Mouse (Mus musculus) lung, postnatal 4 days (tissue): ENCODE measurements around the gene Sptlc2.

Experiments
- DNase-seq, 2 experiments: peaks; one replicate each; pipeline ENCODE4 v3.0.0; 2021

Sptlc2 gene

GRCm38 (mm10) chr12:87394316-87394715, 6.2 kb upstream of the Sptlc2 start:
- DNase-seq: no peak

- peak; percentile 43 to 65 for DNase-seq
Observed at GRCm38 (mm10) chr12:87393447-87394145, 5.4 kb upstream of the Sptlc2 start.

- DNase-seq: no peak
Observed at GRCm38 (mm10) chr12:87391355-87391754, 3.2 kb upstream of the Sptlc2 start.

DNA sequence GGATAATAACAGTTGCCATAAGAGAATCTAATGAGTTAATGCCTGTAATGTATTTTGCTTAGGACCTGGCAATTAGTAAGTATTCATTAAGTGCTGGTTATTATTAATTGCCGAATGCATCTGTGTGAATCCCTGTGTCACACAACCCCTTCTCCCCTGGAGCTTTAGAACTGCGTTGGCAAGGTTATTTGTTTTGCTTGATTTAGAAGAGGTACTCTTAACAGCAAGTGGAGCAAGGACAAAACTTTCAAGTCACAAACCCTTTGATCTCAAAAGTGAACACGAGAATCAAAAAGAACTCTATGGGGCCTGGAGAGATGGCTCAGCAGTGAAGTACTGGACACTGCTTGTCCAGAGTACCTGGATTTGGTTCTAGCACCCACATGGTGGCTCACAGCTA, 1.1 kb upstream of the Sptlc2 start:
- no peak for DNase-seq

DNA sequence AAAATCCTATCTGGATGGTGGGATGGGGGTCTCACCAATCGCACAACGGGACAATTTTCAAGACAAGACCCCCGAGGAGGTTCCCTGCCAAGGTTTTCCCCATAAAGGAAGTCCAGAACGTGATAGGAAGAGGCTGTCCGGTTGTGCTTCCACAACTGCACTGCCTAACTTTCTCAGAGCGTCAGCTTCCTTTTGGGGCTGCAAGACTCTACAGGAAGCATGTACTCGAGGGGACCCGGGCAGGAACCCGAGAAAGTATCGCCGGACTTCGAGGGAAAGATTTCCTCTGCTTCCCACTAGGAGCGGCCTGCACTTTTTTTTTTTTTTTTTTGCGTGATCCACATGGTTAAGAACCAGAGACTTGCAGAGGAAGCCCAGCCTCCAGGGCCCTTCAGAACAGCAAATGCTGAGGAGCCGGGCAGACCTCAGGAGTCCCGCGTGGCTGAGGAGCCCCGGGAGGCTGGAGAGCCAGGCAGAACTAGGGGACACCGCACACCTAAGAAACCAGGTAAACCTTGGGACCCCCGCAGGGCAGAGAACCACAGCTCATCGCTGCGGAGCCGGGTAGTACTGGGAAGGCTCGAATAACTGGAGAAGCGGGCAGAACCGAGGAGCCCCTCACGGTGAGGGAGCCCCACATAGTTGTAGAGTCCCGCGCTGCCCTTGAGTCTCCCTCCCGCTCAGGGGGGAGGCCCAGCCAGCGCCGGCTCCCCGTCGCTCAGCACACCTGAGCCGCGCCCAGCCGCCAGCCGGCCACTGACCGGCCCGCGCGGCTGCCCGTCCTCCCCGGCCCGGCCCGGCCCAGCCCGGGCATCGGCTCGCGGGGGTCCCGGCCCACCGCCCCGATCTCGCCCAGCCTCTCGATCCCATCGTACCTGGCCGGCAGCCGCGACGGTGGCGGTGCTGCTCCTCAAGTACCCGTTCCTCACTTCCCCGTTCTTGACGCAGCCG, 709 bp downstream of the Sptlc2 start:
- peak; percentile 47 to 51 for DNase-seq

DNA sequence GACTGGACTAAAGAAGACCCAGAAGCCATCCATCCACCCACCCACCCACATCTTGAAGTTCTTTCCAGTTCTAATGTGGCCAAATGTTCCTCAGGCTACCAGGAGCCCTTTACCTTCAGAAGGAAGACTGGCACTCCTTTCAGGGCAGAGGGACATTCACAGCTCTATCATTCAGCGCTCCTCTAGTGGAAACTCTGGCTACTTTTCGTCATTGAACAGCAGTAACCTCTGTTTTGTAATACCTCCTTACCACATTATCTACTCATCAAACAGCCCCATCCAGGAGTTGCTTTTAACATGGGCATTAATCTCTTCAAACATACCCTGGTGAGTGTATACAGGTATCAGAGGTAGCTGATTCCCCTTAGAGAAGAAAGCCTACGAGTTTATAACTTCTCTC, 3.1 kb downstream of the Sptlc2 start:
- DNase-seq: no peak

- DNase-seq: peak in 1 of 2 experiments; percentile 15
Observed at GRCm38 (mm10) chr12:87381380-87381682, 6.8 kb downstream of the Sptlc2 start.

- no peak for DNase-seq
Observed at GRCm38 (mm10) chr12:87380586-87381379, 7.4 kb downstream of the Sptlc2 start.

DNA sequence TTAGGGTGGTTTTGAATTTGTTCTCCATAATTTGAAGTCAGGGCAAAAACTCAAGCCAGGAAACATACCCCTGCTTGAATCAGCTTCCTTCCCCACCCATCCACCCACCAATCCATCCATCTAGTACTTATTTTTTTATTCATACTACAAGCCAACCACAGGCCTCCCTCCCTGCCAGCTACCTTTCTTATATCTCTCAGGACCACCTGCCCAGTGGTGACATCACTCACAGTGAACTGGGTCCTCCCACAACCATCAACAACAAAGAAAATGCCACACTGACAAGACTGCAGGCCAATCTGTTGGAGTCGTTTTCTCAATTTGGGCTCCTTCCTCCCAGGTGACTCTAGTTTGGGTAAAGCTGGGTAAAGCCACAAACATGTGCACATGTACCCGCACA, 8.7 kb downstream of the Sptlc2 start:
- no peak for DNase-seq

GRCm38 (mm10) chr12:87374159-87374558, 14.0 kb downstream of the Sptlc2 start:
- no peak for DNase-seq

DNA sequence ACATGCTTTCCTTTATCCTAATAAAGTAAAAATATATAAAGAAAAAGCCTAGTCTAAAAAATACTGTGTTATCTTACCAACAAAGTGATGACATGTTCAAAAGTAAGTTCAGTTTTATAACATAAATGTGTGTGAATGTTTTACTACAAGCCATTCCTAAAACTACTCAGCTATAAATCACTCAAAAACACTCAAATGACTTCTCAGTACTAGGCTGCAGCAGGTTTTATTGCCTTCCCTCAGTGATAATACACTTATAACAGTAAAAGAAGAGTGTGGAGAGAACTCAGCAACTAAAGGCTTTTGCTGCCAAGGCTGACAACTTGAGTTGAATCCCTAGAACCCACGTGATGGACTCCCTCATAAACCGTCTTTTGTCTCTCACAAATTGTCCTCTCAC, 18.8 kb downstream of the Sptlc2 start:
- no peak for DNase-seq

GRCm38 (mm10) chr12:87368092-87368491, 20.1 kb downstream of the Sptlc2 start:
- DNase-seq: no peak

DNA sequence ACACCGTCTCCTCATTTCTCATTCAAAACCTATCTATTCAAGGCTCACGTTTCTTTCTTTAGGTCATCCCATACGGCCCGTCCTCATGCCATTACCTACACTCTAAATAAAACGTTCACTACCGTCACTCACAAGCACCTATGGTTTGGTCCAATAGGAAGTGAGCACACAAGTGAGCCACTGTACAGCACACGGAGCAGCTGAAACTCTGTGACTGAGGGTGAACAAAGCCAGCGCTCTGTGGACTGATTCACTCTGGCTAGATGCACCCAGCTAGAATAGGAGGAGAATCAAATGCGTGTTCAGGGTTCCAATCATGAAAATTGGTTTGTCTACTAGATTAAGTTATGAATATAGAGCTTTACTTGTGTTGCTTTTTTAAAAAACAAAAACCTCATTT, 22.5 kb downstream of the Sptlc2 start:
- no peak for DNase-seq

GRCm38 (mm10) chr12:87362111-87362510, 26.0 kb downstream of the Sptlc2 start:
- no peak for DNase-seq

- no peak for DNase-seq
Observed at GRCm38 (mm10) chr12:87348029-87348428, 40.1 kb downstream of the Sptlc2 start.

DNA sequence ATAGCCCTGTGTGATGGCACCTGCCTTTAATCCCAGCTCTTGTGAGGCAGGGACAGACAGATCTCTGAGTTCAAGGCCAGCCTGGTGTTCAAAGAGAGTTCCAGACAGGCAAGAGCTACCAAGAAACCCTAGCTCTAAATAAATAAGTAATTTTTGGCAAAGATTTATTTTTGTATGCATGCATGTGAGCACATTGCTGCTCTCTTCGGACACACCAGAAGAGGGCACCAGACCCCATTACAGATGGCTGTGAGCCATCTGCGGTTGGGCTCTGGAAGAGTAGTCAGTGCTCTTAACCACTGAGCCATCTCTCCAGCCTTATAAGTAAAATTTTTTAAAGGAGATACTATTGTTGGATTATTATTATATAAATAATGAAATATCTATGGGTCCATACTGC, 40.6 kb downstream of the Sptlc2 start:
- DNase-seq: peak in 1 of 2 experiments; percentile 9

- no peak for DNase-seq
Observed at GRCm38 (mm10) chr12:87343084-87343605, 45.0 kb downstream of the Sptlc2 start.

DNA sequence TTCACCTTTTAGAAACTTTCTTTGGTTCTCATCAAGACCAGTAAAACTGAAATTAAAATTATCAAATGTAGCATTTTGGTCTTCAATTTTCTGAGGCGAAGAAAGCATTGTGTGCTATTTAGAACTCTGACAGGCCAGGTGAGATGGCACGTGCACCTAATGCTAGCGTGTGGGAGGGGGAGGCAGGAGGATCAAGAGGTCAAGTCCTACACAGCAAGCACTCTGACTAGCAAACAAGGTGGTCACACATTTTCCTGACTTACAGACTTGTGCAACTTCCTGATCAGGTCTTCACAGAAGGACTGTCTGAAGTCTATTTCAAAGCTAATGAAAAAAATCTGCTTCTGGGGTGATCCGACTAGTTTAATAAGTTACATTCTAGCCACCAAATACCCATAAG, 50.1 kb downstream of the Sptlc2 start:
- no peak for DNase-seq

DNA sequence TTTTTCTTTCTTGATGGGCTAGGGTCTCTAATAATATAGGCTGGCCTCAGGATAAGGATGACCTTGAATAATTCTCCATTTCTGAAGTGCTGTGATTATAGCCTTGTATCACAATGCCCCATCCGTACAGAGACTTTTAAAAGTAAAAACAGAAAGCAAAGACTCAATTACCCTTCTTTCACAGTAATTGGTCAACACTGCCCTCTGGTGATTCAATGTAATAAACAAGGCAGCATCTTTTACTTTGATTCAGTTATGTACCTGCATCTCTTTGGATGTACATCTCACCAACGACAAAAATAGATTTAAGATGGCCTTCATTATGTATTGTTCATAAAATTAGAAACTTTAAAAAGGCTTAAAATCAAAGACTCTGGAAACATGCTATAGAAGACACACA, 53.3 kb downstream of the Sptlc2 start:
- DNase-seq: no peak

DNA sequence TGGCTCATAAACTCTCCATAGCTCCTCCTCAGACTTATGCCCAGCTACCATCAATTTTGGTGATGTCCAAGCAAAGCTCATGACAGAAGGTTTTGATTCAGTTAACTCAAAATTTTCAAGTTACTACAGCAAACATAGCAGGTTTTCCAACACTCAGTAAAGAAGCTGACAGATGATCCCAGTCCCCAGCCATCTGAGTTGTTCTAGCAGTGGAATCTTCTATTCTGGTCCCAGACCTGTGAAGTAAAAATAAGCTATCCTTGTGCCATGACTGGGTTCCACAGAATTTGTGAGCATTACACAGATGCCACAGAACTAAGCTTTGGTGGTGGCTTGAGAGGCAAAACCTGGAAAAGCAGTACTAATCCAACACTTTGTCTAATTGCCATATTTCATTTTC, 54.4 kb downstream of the Sptlc2 start:
- no peak for DNase-seq

- DNase-seq: no peak
Observed at GRCm38 (mm10) chr12:87332511-87332910, 55.6 kb downstream of the Sptlc2 start.

GRCm38 (mm10) chr12:87331908-87332307, 56.2 kb downstream of the Sptlc2 start:
- no peak for DNase-seq

DNA sequence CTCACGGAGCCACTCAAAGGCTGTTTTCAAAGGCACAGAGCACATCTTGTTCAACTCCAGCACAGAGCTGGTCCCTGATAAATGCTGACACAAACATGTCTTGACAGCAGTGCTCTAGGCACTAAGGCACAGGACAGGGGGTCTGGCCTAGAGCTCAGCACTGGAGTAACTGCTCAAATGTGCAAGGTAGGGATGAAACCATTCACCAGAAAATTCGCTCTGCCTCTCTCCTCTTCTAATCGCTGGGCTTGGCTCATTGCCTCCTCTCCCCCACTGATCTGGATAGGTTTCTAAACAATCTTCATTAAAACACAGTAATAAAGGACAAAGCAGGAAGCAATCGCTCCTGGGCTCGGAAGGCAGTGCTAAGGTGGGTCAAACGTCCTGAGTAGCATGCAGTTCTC, 57.1 kb downstream of the Sptlc2 start:
- no peak for DNase-seq
